Mouse (Mus musculus): ENCODE data around the gene Psph. TPM values are rescaled to one million over a fixed set of nuclear protein-coding genes. Genes with fewer than 3 reads are reported as not detected.

Psph gene
- total RNA-seq, 2 experiments from 2014 or later: 13.0 to 15.4 TPM

GRCm38 (mm10) chr5:129725774-129726392, 61.4 kb downstream of the Psph start:
- Histone ChIP-seq H3K27ac (peak overlapping the region; percentile 98), H3K4me3 (peak overlapping the region; percentile 87)
- TF ChIP-seq CTCF (IDR thresholded peaks at IDR 0.05): no peak
- intact Hi-C loops (cut with DNase I): loop anchor here (2.0 to 10.0 kb wide), 2 partner anchors 55 to 191 kb away; partner anchors contain the start of gene Zfp11
- no peak for DNase-seq

GRCm38 (mm10) chr5:129724834-129725773, 62.1 kb downstream of the Psph start, which contains the start of gene Nipsnap2:
Gene Nipsnap2 (plus strand): TSS chr5:129725063.
- no peak for TF ChIP-seq CTCF (IDR thresholded peaks at IDR 0.05)
- Histone ChIP-seq H3K4me3 (peak within 1 kb of the TSS; percentile 87), H3K27ac (peak within 1 kb of the TSS; percentile 98)
- intact Hi-C loops (cut with DNase I): loop anchor here (2.0 to 10.0 kb wide), 3 partner anchors 54 to 190 kb away; partner anchors contain the start of gene Zfp11
- DNase-seq: peak; percentile 95

GRCm38 (mm10) chr5:129724268-129724667, 63.0 kb downstream of the Psph start:
- H3K27ac ChIP-seq: peak overlapping the region; percentile 98
- intact Hi-C loops (cut with DNase I): loop anchor here (2.0 to 10.0 kb wide), 3 partner anchors 53 to 189 kb away; partner anchors contain the start of gene Zfp11
- peak overlapping the region; percentile 87 for H3K4me3 ChIP-seq
- no peak for DNase-seq
- no peak for TF ChIP-seq CTCF (IDR thresholded peaks at IDR 0.05)

GRCm38 (mm10) chr5:129720176-129720575, 67.1 kb downstream of the Psph start:
- DNase-seq: no peak
- intact Hi-C loops (cut with DNase I): loop anchor here (5.0 to 10.0 kb wide), 2 partner anchors 108 to 185 kb away; no protein-coding TSS in a partner anchor
- peak; percentile 16; the same call in 1 of the 2 replicates for TF ChIP-seq CTCF (IDR thresholded peaks at IDR 0.05)
- no peak overlapping the region for H3K4me3 ChIP-seq
- no peak overlapping the region for H3K27ac ChIP-seq

- no peak overlapping the region for H3K27ac ChIP-seq
- TF ChIP-seq CTCF (IDR thresholded peaks at IDR 0.05): no peak
- intact Hi-C loops (cut with DNase I): no loop called here
Observed at GRCm38 (mm10) chr5:129717016-129717415, 70.2 kb downstream of the Psph start.

More at GRCm38 (mm10) chr5:129717016-129717415, 70.2 kb downstream of the Psph start:
- no peak for DNase-seq
- no peak overlapping the region for H3K4me3 ChIP-seq

Other genes with a start within 250 kb of the Psph start
- under 1 TPM; 0.26 to 0.39 TPM for gene Mmp17, start 203.3 kb downstream of the Psph start, total RNA-seq (2021)
- 1 to 10 TPM; 1.8 to 2.4 TPM for gene Zfp11, start 117.3 kb downstream of the Psph start, total RNA-seq (2021)
- not detected for gene Sept14, start 78.9 kb downstream of the Psph start, total RNA-seq (2021)
- 10 to 100 TPM; 57.6 to 63.1 TPM for gene Mrps17, start 72.0 kb downstream of the Psph start, total RNA-seq (2021)
- gene Nipsnap2, start 62.4 kb downstream of the Psph start, total RNA-seq (2021): 100 to 1,000 TPM; 500 to 681 TPM
- gene Sumf2, start 59.5 kb upstream of the Psph start, total RNA-seq (2021): 10 to 100 TPM in 1 of 2 experiments, 1 to 10 TPM in 1; 6.5 to 11.0 TPM
- gene Chchd2, start 100.0 kb upstream of the Psph start, total RNA-seq (2021): 100 to 1,000 TPM; 604 to 698 TPM
- gene Zbed5, start 108.3 kb upstream of the Psph start, total RNA-seq (2021): under 1 TPM; 0.20 to 0.45 TPM
- 100 to 1,000 TPM; 314 to 437 TPM for gene Phkg1, start 111.1 kb upstream of the Psph start, total RNA-seq (2021)
- not detected for gene Nupr1l, start 121.1 kb upstream of the Psph start, total RNA-seq (2021)
- gene Vkorc1l1, start 154.5 kb upstream of the Psph start, total RNA-seq (2021): 10 to 100 TPM; 21.4 to 22.9 TPM
- 1 to 10 TPM; 5.6 to 8.3 TPM for gene Gusb, start 215.6 kb upstream of the Psph start, total RNA-seq (2021)
- 10 to 100 TPM in 1 of 2 experiments, 1 to 10 TPM in 1; 9.3 to 13.2 TPM for gene Asl, start 241.8 kb upstream of the Psph start, total RNA-seq (2021)
- gene Crcp, start 241.8 kb upstream of the Psph start, total RNA-seq (2021): 10 to 100 TPM; 18.7 to 19.3 TPM

Data from gastrocnemius, adult 2 months (tissue).